Mouse (Mus musculus) liver, postnatal 0 days (tissue): ENCODE data around the gene Plekha6. TPM values are rescaled to one million over a fixed set of nuclear protein-coding genes. Genes with fewer than 3 reads are reported as not detected.
A peak's percentile ranks its signal among the peaks of the same experiment; 100 is the strongest.

Experiments used
- ATAC-seq: fragments of 200-750 bp; cut with Nextera tagmentation; 2 replicates; pipeline ENCODE4 v1.8.0; 2017; ENCODE audit warnings: mild to moderate bottlenecking, moderate library complexity
- DNase-seq: peaks from one replicate; pipeline ENCODE4 v3.0.0-alpha.2; 2016
- H3K27ac ChIP-seq: fragments of 300-500 bp; sonication (generic); 2 replicates; pipeline ENCODE4 v1.5.1; 2014; ENCODE audit warnings: antibody characterized with exemption, moderate library complexity, mild to moderate bottlenecking, low read depth
- H3K27me3 ChIP-seq: fragments of 300-500 bp; sonication (generic); 2 replicates; pipeline ENCODE4 v1.6.1; 2014; ENCODE audit warnings: low read length, control low read depth, mixed read lengths; ENCODE audit not compliant: insufficient read depth
- H3K36me3 ChIP-seq: fragments of 300-500 bp; sonication (generic); replicated peaks from 2 replicates; pipeline ENCODE4 v1.6.1; 2014; ENCODE audit warnings: mild to moderate bottlenecking, control low read depth, low read length, moderate library complexity, mixed read lengths; ENCODE audit not compliant: insufficient read depth
- H3K4me1 ChIP-seq: fragments of 300-500 bp; sonication (generic); 2 replicates; pipeline ENCODE4 v1.6.1; 2014; ENCODE audit warnings: antibody characterized with exemption, mild to moderate bottlenecking, control low read depth; ENCODE audit not compliant: insufficient read depth
- H3K4me2 ChIP-seq: fragments of 300-500 bp; sonication (generic); 2 replicates; pipeline ENCODE4 v1.6.1; 2014; ENCODE audit warnings: low read depth, mild to moderate bottlenecking, low read length, moderate library complexity, mixed read lengths
- H3K4me3 ChIP-seq: fragments of 300-500 bp; sonication (generic); 2 replicates; pipeline ENCODE4 v1.5.1; 2014; ENCODE audit warnings: low read depth, low read length
- H3K9ac ChIP-seq: fragments of 300-500 bp; sonication (generic); replicated peaks from 2 replicates; pipeline ENCODE4 v1.6.1; 2014; ENCODE audit warnings: mild to moderate bottlenecking, moderate library complexity
- H3K9me3 ChIP-seq: fragments of 300-500 bp; sonication (generic); 2 replicates; pipeline ENCODE4 v1.6.1; 2016; ENCODE audit warnings: mild to moderate bottlenecking, control low read depth, low read length, mixed read lengths
- CTCF ChIP-seq: sonication (generic); IDR thresholded peaks from 2 replicates; pipeline ENCODE4 v1.5.1; 2016; ENCODE audit warnings: antibody characterized with exemption, low read depth
- EP300 ChIP-seq: IDR thresholded peaks from 2 replicates; pipeline ENCODE4 v1.6.1; 2016; ENCODE audit warnings: antibody characterized with exemption, low read depth, mild to moderate bottlenecking
- WGBS: fragments of 180-500 bp; shearing (Covaris S2); extraction: QIAGEN DNeasy Blood & Tissue Kit; methylation state at CpG from one replicate; pipeline ENCODE4 v1.1.7; 2014; ENCODE audit not compliant: insufficient replicate concordance; 5-methylcytosine and 5-hydroxymethylcytosine counted together
- polyA plus RNA-seq: library from polyadenylated mRNA; unstranded; fragments of >200 nt; fragmentation: Nextera tagmentation; extraction: Ambion mirVana; gene quantifications from 2 replicates; pipeline ENCODE4 v1.2.1, GENCODE M21; 2015

Gene Plekha6
- polyA plus RNA-seq, 1 experiment from 2014 or later, result 3.8 TPM

DNA sequence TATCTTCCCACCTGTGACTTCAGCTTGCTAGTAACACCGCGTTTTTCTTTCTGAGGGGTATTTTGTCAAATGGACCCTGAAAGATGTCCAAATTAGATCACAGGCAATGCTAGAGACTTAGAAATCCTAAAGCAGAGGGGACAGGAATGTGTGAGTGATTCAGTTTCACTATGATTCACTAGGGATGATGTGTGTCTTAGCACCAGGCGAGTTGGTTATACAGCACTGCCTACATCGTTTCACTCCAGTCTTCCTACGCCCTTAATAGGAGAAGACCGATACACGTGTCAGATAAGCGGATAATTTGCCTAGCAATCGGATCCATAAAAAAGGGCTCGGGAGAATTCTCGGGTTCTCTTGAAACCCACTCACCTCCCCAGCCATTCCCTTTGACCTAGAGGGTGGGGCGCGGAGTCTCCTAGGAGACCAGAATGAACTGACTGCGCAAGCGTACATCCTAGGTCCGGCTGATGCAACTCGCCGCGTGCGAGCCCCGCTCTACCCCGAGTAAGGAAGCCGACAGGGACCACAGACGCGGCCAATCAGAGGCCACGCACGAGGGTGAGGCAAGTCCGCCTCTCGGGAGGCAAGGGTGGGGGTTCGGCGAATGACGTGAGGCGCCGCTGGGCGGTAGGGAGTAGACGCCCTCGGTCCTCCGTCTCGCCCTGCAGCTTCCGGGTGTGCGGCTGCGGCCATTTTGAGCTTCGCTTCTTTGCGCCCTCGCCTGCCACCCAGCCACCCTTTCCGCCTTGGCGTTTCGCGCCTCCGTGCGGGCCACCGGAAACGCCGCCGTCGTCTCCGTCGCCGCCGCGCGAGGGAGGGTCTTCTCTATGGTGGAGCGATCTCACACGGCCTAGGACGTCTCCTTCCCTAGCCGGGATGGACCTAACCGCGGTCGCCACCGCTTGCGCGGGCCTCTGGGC lies 33.1 kb upstream of the Plekha6 start, which contains the start of gene Ppp1r15b:
TSS of gene Ppp1r15b (plus strand) at position 506 of the 923 bp plus-strand sequence.
- under 1% methylated on average over 59 of the region's 72 CpGs for WGBS
- peak; percentile 96 for ATAC-seq
- H3K27ac ChIP-seq, result peak within 1 kb of the TSS; percentile 98

GRCm38 (mm10) chr1:133131561-133131905 lies 32.5 kb upstream of the Plekha6 start:
- under 1% methylated on average over 35 of the region's 35 CpGs for WGBS
- Histone ChIP-seq H3K9ac (peak overlapping the region; percentile 88), H3K27ac (peak overlapping the region; percentile 98), H3K4me3 (peak overlapping the region; percentile 82), H3K4me2 (peak overlapping the region; percentile 85), H3K36me3 (peaks cover 25% of the 10 kb centered on the region), H3K9me3 (no peaks in the 10 kb centered on the region), H3K27me3 (no peaks in the 10 kb centered on the region), H3K4me1 (peaks cover 17% of the 10 kb centered on the region)
- ATAC-seq (no peak; the same call in 1 of the 2 replicates), DNase-seq (no peak)
- TF ChIP-seq CTCF (no peak), EP300 (no peak)

More for the DNA sequence above, 33.1 kb upstream of the Plekha6 start, which contains the start of gene Ppp1r15b:
- Histone ChIP-seq H3K4me1 (peaks cover 17% of the 10 kb centered on the region), H3K9ac (peak within 1 kb of the TSS; percentile 88), H3K4me2 (peak within 1 kb of the TSS; percentile 85), H3K27me3 (no peaks in the 10 kb centered on the region), H3K9me3 (no peaks in the 10 kb centered on the region), H3K4me3 (peak within 1 kb of the TSS; percentile 82), H3K36me3 (peaks cover 19% of the 10 kb centered on the region)
- peak; percentile 99 for DNase-seq
- TF ChIP-seq EP300, result peak; percentile 85
- TF ChIP-seq CTCF, result peak; percentile 9

GRCm38 (mm10) chr1:133131936-133132335 lies 32.1 kb upstream of the Plekha6 start:
- Histone ChIP-seq H3K9ac (peak overlapping the region; percentile 88), H3K36me3 (peaks cover 29% of the 10 kb centered on the region), H3K4me2 (peak overlapping the region; percentile 85), H3K27ac (peak overlapping the region; percentile 98), H3K9me3 (no peaks in the 10 kb centered on the region), H3K4me1 (peaks cover 17% of the 10 kb centered on the region), H3K4me3 (peak overlapping the region; percentile 82), H3K27me3 (no peaks in the 10 kb centered on the region)
- TF ChIP-seq EP300 (no peak), CTCF (no peak)
- ATAC-seq (no peak), DNase-seq (peak; percentile 45)
- under 1% methylated on average over 11 of the region's 11 CpGs for WGBS

DNA sequence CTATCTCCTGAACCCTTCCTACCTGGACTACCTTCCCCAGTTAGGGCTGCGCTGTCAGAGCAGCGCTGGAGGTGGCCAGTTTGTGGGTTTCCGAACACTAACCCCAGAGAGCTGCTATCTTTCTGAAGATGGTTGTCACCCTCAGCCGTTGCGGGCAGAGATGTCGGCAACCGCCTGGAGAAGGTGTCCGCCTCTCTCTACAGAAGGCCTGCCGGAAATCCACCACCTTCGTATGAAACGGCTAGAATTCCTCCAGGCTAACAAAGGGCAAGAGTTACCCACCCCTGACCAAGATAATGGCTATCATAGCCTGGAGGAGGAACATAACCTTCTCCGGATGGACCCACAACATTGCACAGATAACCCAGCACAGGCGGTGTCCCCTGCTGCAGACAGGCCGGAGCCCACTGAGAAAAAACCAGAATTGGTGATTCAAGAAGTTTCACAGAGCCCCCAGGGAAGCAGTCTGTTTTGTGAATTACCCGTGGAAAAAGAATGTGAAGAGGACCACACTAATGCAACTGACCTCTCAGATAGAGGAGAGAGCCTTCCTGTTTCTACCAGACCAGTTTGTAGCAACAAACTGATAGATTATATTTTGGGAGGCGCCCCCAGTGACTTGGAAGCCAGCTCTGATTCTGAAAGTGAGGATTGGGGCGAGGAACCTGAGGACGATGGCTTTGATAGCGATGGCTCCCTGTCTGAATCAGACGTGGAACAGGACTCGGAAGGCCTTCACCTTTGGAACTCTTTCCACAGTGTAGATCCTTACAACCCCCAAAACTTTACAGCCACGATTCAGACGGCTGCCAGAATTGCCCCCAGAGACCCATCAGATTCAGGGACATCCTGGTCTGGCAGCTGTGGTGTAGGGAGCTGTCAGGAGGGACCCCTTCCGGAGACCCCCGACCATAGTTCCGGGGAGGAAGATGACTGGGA lies 31.4 kb upstream of the Plekha6 start:
- DNase-seq (peak; percentile 36), ATAC-seq (no peak)
- 2% methylated on average over 26 of the region's 26 CpGs for WGBS

DNA sequence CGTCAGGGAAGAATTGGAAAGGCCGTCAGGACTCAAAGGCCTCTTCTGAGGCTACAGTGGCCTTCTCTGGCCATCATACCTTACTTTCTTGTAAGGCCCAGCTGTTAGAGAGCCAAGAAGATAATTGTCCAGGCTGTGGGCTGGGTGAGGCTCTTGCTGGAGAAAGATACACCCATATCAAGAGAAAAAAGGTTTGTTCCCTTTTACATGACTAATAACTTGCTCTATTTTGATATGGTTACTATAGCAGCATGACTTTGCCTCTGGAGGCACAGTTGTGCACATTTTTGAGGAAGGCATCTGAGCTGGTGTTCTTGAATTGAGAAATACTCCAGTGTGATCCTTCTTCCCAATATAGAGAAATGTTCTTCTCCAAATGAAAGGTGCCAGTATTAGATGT lies 30.6 kb upstream of the Plekha6 start:
- Histone ChIP-seq H3K9ac (peak overlapping the region; percentile 88), H3K9me3 (no peaks in the 10 kb centered on the region), H3K36me3 (peaks cover 44% of the 10 kb centered on the region), H3K27ac (peak overlapping the region; percentile 98), H3K4me3 (peak overlapping the region; percentile 82), H3K27me3 (no peaks in the 10 kb centered on the region), H3K4me1 (peaks cover 20% of the 10 kb centered on the region), H3K4me2 (peak overlapping the region; percentile 85)
- DNase-seq, result no peak
- no peak for ATAC-seq
- no peak for TF ChIP-seq CTCF
- TF ChIP-seq EP300, result peak; percentile 94
- WGBS, result 0% methylated on average over 2 of the region's 2 CpGs

More for the DNA sequence above, 31.4 kb upstream of the Plekha6 start:
- Histone ChIP-seq H3K4me1 (peaks cover 17% of the 10 kb centered on the region), H3K4me2 (peak overlapping the region; percentile 85), H3K9ac (peak overlapping the region; percentile 88), H3K27me3 (no peaks in the 10 kb centered on the region), H3K4me3 (peak overlapping the region; percentile 82), H3K27ac (peak overlapping the region; percentile 98), H3K9me3 (no peaks in the 10 kb centered on the region), H3K36me3 (peaks cover 36% of the 10 kb centered on the region)
- TF ChIP-seq EP300, result no peak
- TF ChIP-seq CTCF, result no peak
